Mouse (Mus musculus) forebrain, embryonic 10.5 days (tissue): ENCODE data around the gene AL732309.1. TPM values are rescaled to one million over a fixed set of nuclear protein-coding genes. Genes with fewer than 3 reads are reported as not detected.

Experiments used
- DNase-seq: peaks from one replicate; pipeline ENCODE4 v3.0.0-alpha.2; 2017; ENCODE audit warnings: low spot score; ENCODE audit errors: extremely low spot score
- H3K27ac ChIP-seq: fragments of 300-500 bp; sonication (generic); 2 replicates; pipeline ENCODE4 v1.5.1; 2016; ENCODE audit warnings: mild to moderate bottlenecking
- H3K27me3 ChIP-seq: fragments of 300-500 bp; sonication (generic); 2 replicates; pipeline ENCODE4 v1.6.1; 2016; ENCODE audit warnings: mild to moderate bottlenecking; ENCODE audit not compliant: poor library complexity, severe bottlenecking
- H3K36me3 ChIP-seq: fragments of 300-500 bp; sonication (generic); replicated peaks from 2 replicates; pipeline ENCODE4 v1.6.1; 2016; ENCODE audit warnings: mild to moderate bottlenecking, moderate library complexity
- H3K4me1 ChIP-seq: fragments of 300-500 bp; sonication (generic); 2 replicates; pipeline ENCODE4 v1.6.1; 2016
- H3K4me3 ChIP-seq: fragments of 300-500 bp; sonication (generic); 2 replicates; pipeline ENCODE4 v1.5.1; 2016; ENCODE audit warnings: mild to moderate bottlenecking, moderate library complexity
- H3K9me3 ChIP-seq: fragments of 300-500 bp; sonication (generic); 2 replicates; pipeline ENCODE4 v1.6.1; 2016; ENCODE audit warnings: mild to moderate bottlenecking, moderate library complexity
- WGBS: fragments of 180-500 bp; shearing (Covaris S2); methylation state at CpG from one replicate; pipeline ENCODE4 v1.1.7; 2016; 5-methylcytosine and 5-hydroxymethylcytosine counted together
- polyA plus RNA-seq: library from polyadenylated mRNA; unstranded; fragments of >200 nt; fragmentation: Nextera tagmentation; extraction: Ambion mirVana; gene quantifications from 2 replicates; pipeline ENCODE4 v1.2.1, GENCODE M21; 2016

Gene AL732309.1
- polyA plus RNA-seq, 1 experiment from 2014 or later = 6.9 TPM

GRCm38 (mm10) chr2:25230581-25230980 is 16.1 kb downstream of the AL732309.1 start:
- 89% methylated on average over 7 of the region's 7 CpGs for WGBS
- Histone ChIP-seq H3K4me1 (peaks cover 21% of the 10 kb centered on the region), H3K36me3 (no peaks in the 10 kb centered on the region), H3K4me3 (no peak overlapping the region), H3K27ac (no peak overlapping the region), H3K9me3 (no peaks in the 10 kb centered on the region), H3K27me3 (peaks cover 14% of the 10 kb centered on the region)
- DNase-seq = no peak

GRCm38 (mm10) chr2:25229582-25229981 is 17.1 kb downstream of the AL732309.1 start:
- no peak for DNase-seq
- Histone ChIP-seq H3K27ac (no peak overlapping the region), H3K4me3 (no peak overlapping the region), H3K4me1 (peaks cover 26% of the 10 kb centered on the region), H3K9me3 (no peaks in the 10 kb centered on the region), H3K36me3 (no peaks in the 10 kb centered on the region), H3K27me3 (peaks cover 14% of the 10 kb centered on the region)
- 85% methylated on average over 5 of the region's 5 CpGs for WGBS

- 66% methylated on average over 6 of the region's 6 CpGs for WGBS
- no peaks in the 10 kb centered on the region for H3K36me3 ChIP-seq
- DNase-seq = no peak
- H3K27ac ChIP-seq = peak overlapping the region; percentile 80
- peaks cover 26% of the 10 kb centered on the region for H3K4me1 ChIP-seq
- peak overlapping the region; percentile 38 for H3K4me3 ChIP-seq
- peaks cover 14% of the 10 kb centered on the region for H3K27me3 ChIP-seq
- no peaks in the 10 kb centered on the region for H3K9me3 ChIP-seq
Observed at GRCm38 (mm10) chr2:25228995-25229530, 17.6 kb downstream of the AL732309.1 start.

GRCm38 (mm10) chr2:25228431-25228889 is 18.2 kb downstream of the AL732309.1 start:
- Histone ChIP-seq H3K27ac (peak overlapping the region; percentile 80), H3K4me3 (peak overlapping the region; percentile 38), H3K36me3 (peaks cover 3% of the 10 kb centered on the region)

GRCm38 (mm10) chr2:25227406-25227805 is 19.3 kb downstream of the AL732309.1 start:
- H3K36me3 ChIP-seq = peaks cover 13% of the 10 kb centered on the region
- H3K27me3 ChIP-seq = peaks cover 14% of the 10 kb centered on the region
- no peaks in the 10 kb centered on the region for H3K9me3 ChIP-seq
- WGBS = 94% methylated on average over 4 of the region's 4 CpGs
- no peak for DNase-seq
- H3K4me1 ChIP-seq = peaks cover 37% of the 10 kb centered on the region
- no peak overlapping the region for H3K4me3 ChIP-seq
- H3K27ac ChIP-seq = 0 out of 2 replicates have a peak overlapping the region, but pooled peaks have one; percentile 32

More at GRCm38 (mm10) chr2:25228431-25228889, 18.2 kb downstream of the AL732309.1 start:
- H3K9me3 ChIP-seq = no peaks in the 10 kb centered on the region
- peak; percentile 81 for DNase-seq
- peaks cover 30% of the 10 kb centered on the region for H3K4me1 ChIP-seq
- 0% methylated on average over 7 of the region's 7 CpGs for WGBS
- H3K27me3 ChIP-seq = peaks cover 14% of the 10 kb centered on the region

- no peak for DNase-seq
Observed at GRCm38 (mm10) chr2:25226864-25227263, 19.8 kb downstream of the AL732309.1 start.

GRCm38 (mm10) chr2:25225811-25226379 is 20.8 kb downstream of the AL732309.1 start:
- Histone ChIP-seq H3K9me3 (no peaks in the 10 kb centered on the region), H3K36me3 (peaks cover 27% of the 10 kb centered on the region), H3K27ac (peak overlapping the region; percentile 97), H3K4me3 (peak overlapping the region; percentile 87), H3K27me3 (peaks cover 8% of the 10 kb centered on the region), H3K4me1 (peaks cover 40% of the 10 kb centered on the region)
- 81% methylated on average over 8 of the region's 8 CpGs for WGBS
- DNase-seq = no peak

More at GRCm38 (mm10) chr2:25226864-25227263, 19.8 kb downstream of the AL732309.1 start:
- Histone ChIP-seq H3K4me1 (peaks cover 38% of the 10 kb centered on the region), H3K27ac (peak overlapping the region; percentile 32; the same call in 1 of the 2 replicates), H3K27me3 (peaks cover 14% of the 10 kb centered on the region), H3K36me3 (peaks cover 18% of the 10 kb centered on the region), H3K4me3 (no peak overlapping the region), H3K9me3 (no peaks in the 10 kb centered on the region)
- WGBS = 86% methylated on average over 5 of the region's 5 CpGs

GRCm38 (mm10) chr2:25224766-25225752 is 21.6 kb downstream of the AL732309.1 start:
- Histone ChIP-seq H3K36me3 (peaks cover 27% of the 10 kb centered on the region), H3K27ac (peak overlapping the region; percentile 97), H3K9me3 (no peaks in the 10 kb centered on the region), H3K4me3 (peak overlapping the region; percentile 87), H3K27me3 (0 out of 2 replicates have a peak, but pooled peaks cover under 1% of the 10 kb centered on the region), H3K4me1 (peaks cover 40% of the 10 kb centered on the region)
- WGBS = 2% methylated on average over 41 of the region's 41 CpGs
- DNase-seq = peak; percentile 98

- H3K4me1 ChIP-seq = peaks cover 40% of the 10 kb centered on the region
- peak within 1 kb of the TSS; percentile 97 for H3K27ac ChIP-seq
- peaks cover 27% of the 10 kb centered on the region for H3K36me3 ChIP-seq
- no peaks in the 10 kb centered on the region for H3K9me3 ChIP-seq
- no peaks in the 10 kb centered on the region for H3K27me3 ChIP-seq
- H3K4me3 ChIP-seq = peak within 1 kb of the TSS; percentile 87
- no peak for DNase-seq
- under 1% methylated on average over 17 of the region's 17 CpGs for WGBS
Observed at GRCm38 (mm10) chr2:25224492-25224765, 22.2 kb downstream of the AL732309.1 start, which contains the start of gene Tubb4b. Gene Tubb4b (minus strand): TSS chr2:25224702.

GRCm38 (mm10) chr2:25223681-25224491 is 22.8 kb downstream of the AL732309.1 start:
- H3K27me3 ChIP-seq = no peaks in the 10 kb centered on the region
- H3K27ac ChIP-seq = peak overlapping the region; percentile 97
- H3K4me1 ChIP-seq = peaks cover 37% of the 10 kb centered on the region
- WGBS = 3% methylated on average over 51 of the region's 53 CpGs
- H3K4me3 ChIP-seq = peak overlapping the region; percentile 87
- DNase-seq = peak; percentile 35
- peaks cover 27% of the 10 kb centered on the region for H3K36me3 ChIP-seq
- no peaks in the 10 kb centered on the region for H3K9me3 ChIP-seq

GRCm38 (mm10) chr2:25221331-25221772 is 25.3 kb downstream of the AL732309.1 start:
- no peak overlapping the region for H3K27ac ChIP-seq
- 73% methylated on average over 5 of the region's 5 CpGs for WGBS
- no peaks in the 10 kb centered on the region for H3K9me3 ChIP-seq
- no peak overlapping the region for H3K4me3 ChIP-seq
- peaks cover 27% of the 10 kb centered on the region for H3K36me3 ChIP-seq
- H3K27me3 ChIP-seq = no peaks in the 10 kb centered on the region
- peaks cover 29% of the 10 kb centered on the region for H3K4me1 ChIP-seq
- DNase-seq = no peak

- peaks cover 9% of the 10 kb centered on the region; the same call in 1 of the 2 replicates for H3K27me3 ChIP-seq
- H3K36me3 ChIP-seq = peaks cover 23% of the 10 kb centered on the region
- no peaks in the 10 kb centered on the region for H3K9me3 ChIP-seq
- no peak within 1 kb of the TSS for H3K4me3 ChIP-seq
- no peak within 1 kb of the TSS for H3K27ac ChIP-seq
- DNase-seq = no peak
- H3K4me1 ChIP-seq = peaks cover 15% of the 10 kb centered on the region
Observed at GRCm38 (mm10) chr2:25218445-25218844, 28.2 kb downstream of the AL732309.1 start, which contains the start of gene Fam166a. Gene Fam166a (plus strand): TSS chr2:25218745.
